Mouse (Mus musculus) kidney, adult 10 weeks (tissue): ENCODE measurements around the gene Zc3hav1l. TPM values are rescaled to one million over a fixed set of nuclear protein-coding genes. Genes with fewer than 3 reads are reported as not detected.

Experiments used
- polyA plus RNA-seq: library from polyadenylated mRNA; stranded (reverse); fragments of 350-450 nt; fragmentation: Illumina TruSeq; extraction: RNeasy Lipid Tissue Mini Kit (QIAGEN cat#74804); gene quantifications from one replicate; pipeline ENCODE4 v1.2.3, GENCODE M21; 2014; ENCODE audit warnings: low read depth, low replicate concordance

Gene Zc3hav1l
- 2.1 TPM for polyA plus RNA-seq

GRCm38 (mm10) chr6:38298761-38299401 is at the start of gene Zc3hav1l:
TSS of gene Zc3hav1l (minus strand) at chr6:38299259.

GRCm38 (mm10) chr6:38253736-38254641 is 45.1 kb downstream of the Zc3hav1l start, which contains the start of gene D630045J12Rik:
TSS of gene D630045J12Rik (minus strand) at chr6:38254009.

Other genes with a start within 250 kb of the Zc3hav1l start
- 2.7 TPM for gene Tmem213, start 190.0 kb downstream of the Zc3hav1l start, polyA plus RNA-seq
- gene Atp6v0a4, start 174.7 kb downstream of the Zc3hav1l start, polyA plus RNA-seq, result 215 TPM
- gene D630045J12Rik, start 45.2 kb downstream of the Zc3hav1l start, polyA plus RNA-seq, result 24.4 TPM
- gene Zc3hav1, start 55.3 kb upstream of the Zc3hav1l start, polyA plus RNA-seq, result 20.2 TPM
- gene Ttc26, start 82.2 kb upstream of the Zc3hav1l start, polyA plus RNA-seq, result 11.8 TPM
- gene Ubn2, start 134.7 kb upstream of the Zc3hav1l start, polyA plus RNA-seq, result 23.2 TPM
- gene Fmc1, start 234.2 kb upstream of the Zc3hav1l start, polyA plus RNA-seq, result 3.6 TPM